Mouse (Mus musculus): Measurements from ENCODE around the gene Cyth1. TPM values are rescaled to one million over a fixed set of nuclear protein-coding genes. Genes with fewer than 3 reads are reported as not detected.

Cyth1 gene
- polyA plus RNA-seq, 1 experiment, result 47.7 TPM

GRCm38 (mm10) chr11:118210116-118210515 is 38.3 kb downstream of the Cyth1 start:
- Histone ChIP-seq H3K27me3 (ENCODE audit: control insufficient read depth, insufficient read depth, low read length) (no peaks in the 10 kb centered on the region), H3K4me3 (ENCODE audit: extremely low read depth, insufficient read depth, insufficient read length) (no peak overlapping the region), H3K4me1 (ENCODE audit: control insufficient read depth, insufficient read depth, insufficient read length) (peaks cover 81% of the 10 kb centered on the region), H3K36me3 (ENCODE audit: control insufficient read depth, insufficient read depth, low read length) (no peaks in the 10 kb centered on the region), H3K27ac (ENCODE audit: insufficient read depth, low read length) (peak overlapping the region; percentile 93)
- no peak for DNase-seq (ENCODE audit: low read depth in 1 of 2, low spot score in 2 of 2)
- TF ChIP-seq CTCF (IDR thresholded peaks at IDR 0.05; ENCODE audit: extremely low read depth, insufficient read depth, insufficient read length, insufficient replicate concordance) (no peak), POLR2A (IDR thresholded peaks at IDR 0.05; ENCODE audit: low read depth, low read length) (no peak)
- WGBS, result 81% methylated on average over 4 of the region's 4 CpGs

GRCm38 (mm10) chr11:118209376-118209775 is 39.0 kb downstream of the Cyth1 start:
- WGBS, result 41% methylated on average over 3 of the region's 3 CpGs
- peak overlapping the region; percentile 70 for H3K27ac ChIP-seq (ENCODE audit: insufficient read depth, low read length)
- TF ChIP-seq CTCF (IDR thresholded peaks at IDR 0.05; ENCODE audit: extremely low read depth, insufficient read depth, insufficient read length, insufficient replicate concordance) (no peak), POLR2A (IDR thresholded peaks at IDR 0.05; ENCODE audit: low read depth, low read length) (no peak)

GRCm38 (mm10) chr11:118208672-118209272 is 39.6 kb downstream of the Cyth1 start:
- no peak overlapping the region for H3K4me3 ChIP-seq (ENCODE audit: extremely low read depth, insufficient read depth, insufficient read length)
- TF ChIP-seq POLR2A (IDR thresholded peaks at IDR 0.05; ENCODE audit: low read depth, low read length) (no peak), CTCF (IDR thresholded peaks at IDR 0.05; ENCODE audit: extremely low read depth, insufficient read depth, insufficient read length, insufficient replicate concordance) (no peak)
- H3K27me3 ChIP-seq (ENCODE audit: control insufficient read depth, insufficient read depth, low read length), result no peaks in the 10 kb centered on the region
- peaks cover 71% of the 10 kb centered on the region for H3K4me1 ChIP-seq (ENCODE audit: control insufficient read depth, insufficient read depth, insufficient read length)
- 0 out of 2 replicates have a peak, but pooled peaks cover 2% of the 10 kb centered on the region for H3K36me3 ChIP-seq (ENCODE audit: control insufficient read depth, insufficient read depth, low read length)
- peak overlapping the region; percentile 70 for H3K27ac ChIP-seq (ENCODE audit: insufficient read depth, low read length)
- 36% methylated on average over 8 of the region's 8 CpGs for WGBS
- DNase-seq (ENCODE audit: low read depth in 1 of 2, low spot score in 2 of 2), result no peak

More at GRCm38 (mm10) chr11:118209376-118209775, 39.0 kb downstream of the Cyth1 start:
- no peak for DNase-seq (ENCODE audit: low read depth in 1 of 2, low spot score in 2 of 2)
- Histone ChIP-seq H3K36me3 (ENCODE audit: control insufficient read depth, insufficient read depth, low read length) (no peaks in the 10 kb centered on the region), H3K4me1 (ENCODE audit: control insufficient read depth, insufficient read depth, insufficient read length) (peaks cover 74% of the 10 kb centered on the region), H3K27me3 (ENCODE audit: control insufficient read depth, insufficient read depth, low read length) (no peaks in the 10 kb centered on the region), H3K4me3 (ENCODE audit: extremely low read depth, insufficient read depth, insufficient read length) (no peak overlapping the region)

GRCm38 (mm10) chr11:118207424-118208033 is 40.9 kb downstream of the Cyth1 start:
- TF ChIP-seq POLR2A (IDR thresholded peaks at IDR 0.05; ENCODE audit: low read depth, low read length), result no peak
- no peak for TF ChIP-seq CTCF (IDR thresholded peaks at IDR 0.05; ENCODE audit: extremely low read depth, insufficient read depth, insufficient read length, insufficient replicate concordance)
- H3K4me1 ChIP-seq (ENCODE audit: control insufficient read depth, insufficient read depth, insufficient read length), result peaks cover 71% of the 10 kb centered on the region
- no peaks in the 10 kb centered on the region for H3K27me3 ChIP-seq (ENCODE audit: control insufficient read depth, insufficient read depth, low read length)
- 76% methylated on average over 3 of the region's 3 CpGs for WGBS
- no peak for DNase-seq (ENCODE audit: low read depth in 1 of 2, low spot score in 2 of 2)
- H3K27ac ChIP-seq (ENCODE audit: insufficient read depth, low read length), result peak overlapping the region; percentile 38
- H3K4me3 ChIP-seq (ENCODE audit: extremely low read depth, insufficient read depth, insufficient read length), result no peak overlapping the region
- H3K36me3 ChIP-seq (ENCODE audit: control insufficient read depth, insufficient read depth, low read length), result 0 out of 2 replicates have a peak, but pooled peaks cover 2% of the 10 kb centered on the region

- H3K4me1 ChIP-seq (ENCODE audit: control insufficient read depth, insufficient read depth, insufficient read length), result peaks cover 73% of the 10 kb centered on the region
These were observed 42.1 kb downstream of the Cyth1 start for GRCm38 (mm10) chr11:118206267-118206666.

GRCm38 (mm10) chr11:118203469-118203868 is 44.9 kb downstream of the Cyth1 start:
- WGBS, result 30% methylated on average over 6 of the region's 6 CpGs
- peaks cover 70% of the 10 kb centered on the region for H3K4me1 ChIP-seq (ENCODE audit: control insufficient read depth, insufficient read depth, insufficient read length)

More at GRCm38 (mm10) chr11:118206267-118206666, 42.1 kb downstream of the Cyth1 start:
- 44% methylated on average over 3 of the region's 3 CpGs for WGBS
- no peak for DNase-seq (ENCODE audit: low read depth in 1 of 2, low spot score in 2 of 2)
- Histone ChIP-seq H3K27me3 (ENCODE audit: control insufficient read depth, insufficient read depth, low read length) (no peaks in the 10 kb centered on the region), H3K4me3 (ENCODE audit: extremely low read depth, insufficient read depth, insufficient read length) (no peak overlapping the region), H3K27ac (ENCODE audit: insufficient read depth, low read length) (no peak overlapping the region), H3K36me3 (ENCODE audit: control insufficient read depth, insufficient read depth, low read length) (0 out of 2 replicates have a peak, but pooled peaks cover 2% of the 10 kb centered on the region)
- TF ChIP-seq CTCF (IDR thresholded peaks at IDR 0.05; ENCODE audit: extremely low read depth, insufficient read depth, insufficient read length, insufficient replicate concordance) (no peak), POLR2A (IDR thresholded peaks at IDR 0.05; ENCODE audit: low read depth, low read length) (no peak)

More at GRCm38 (mm10) chr11:118203469-118203868, 44.9 kb downstream of the Cyth1 start:
- Histone ChIP-seq H3K27me3 (ENCODE audit: control insufficient read depth, insufficient read depth, low read length) (no peaks in the 10 kb centered on the region), H3K4me3 (ENCODE audit: extremely low read depth, insufficient read depth, insufficient read length) (no peak overlapping the region), H3K27ac (ENCODE audit: insufficient read depth, low read length) (peak overlapping the region; percentile 54), H3K36me3 (ENCODE audit: control insufficient read depth, insufficient read depth, low read length) (0 out of 2 replicates have a peak, but pooled peaks cover 2% of the 10 kb centered on the region)
- TF ChIP-seq CTCF (IDR thresholded peaks at IDR 0.05; ENCODE audit: extremely low read depth, insufficient read depth, insufficient read length, insufficient replicate concordance) (no peak), POLR2A (IDR thresholded peaks at IDR 0.05; ENCODE audit: low read depth, low read length) (no peak)
- no peak for DNase-seq (ENCODE audit: low read depth in 1 of 2, low spot score in 2 of 2)
